Mouse (Mus musculus): ENCODE results near the gene Xpo1.
"Not testable (repeated sequence)": the region's sequence is repeated elsewhere in the genome, so short reads cannot be mapped to it uniquely, and the experiment has no call there.

The Xpo1 gene

DNA sequence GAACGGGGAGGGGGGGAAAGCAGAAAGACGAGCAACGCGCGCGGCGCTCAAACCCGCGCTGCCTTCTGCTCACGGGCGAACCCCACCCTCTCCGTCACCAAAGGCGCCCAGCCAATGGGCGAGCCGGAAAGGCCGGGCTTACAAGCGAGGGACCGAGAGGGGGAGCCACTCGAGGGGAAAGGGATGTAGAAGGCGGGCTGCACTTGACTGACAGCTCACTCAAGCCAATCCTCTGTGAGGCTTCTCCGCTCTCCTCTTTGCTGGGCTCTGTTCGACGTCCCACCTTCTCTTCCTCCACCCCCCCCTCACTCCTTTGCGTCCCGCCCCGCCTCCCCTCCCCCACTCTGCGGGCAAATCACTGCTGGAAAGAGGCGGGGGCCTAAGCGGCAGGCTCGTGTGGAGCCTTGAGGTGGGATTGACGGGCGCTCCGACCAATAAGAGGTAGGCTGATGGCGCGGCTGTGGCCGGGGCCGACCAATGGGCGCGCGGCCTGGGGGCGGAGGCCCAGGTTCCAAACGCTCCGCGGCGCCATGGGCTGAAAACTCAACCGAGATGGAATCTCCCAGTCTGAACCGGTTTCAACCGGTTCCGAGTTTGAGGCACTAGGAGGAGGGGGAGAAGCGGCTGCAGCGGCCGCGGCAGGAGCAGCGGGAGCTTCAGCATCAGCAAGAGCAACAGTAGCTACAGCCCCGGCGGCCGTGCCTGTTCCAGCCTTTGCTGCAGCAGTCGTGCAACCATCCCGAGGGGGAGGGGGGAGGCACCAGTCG, at the start of gene Xpo1:
Gene Xpo1 (plus strand): TSS at position 615 of the 767 bp plus-strand sequence.
- in situ Hi-C loops (cut with MseI, MboI), result no loop called here

DNA sequence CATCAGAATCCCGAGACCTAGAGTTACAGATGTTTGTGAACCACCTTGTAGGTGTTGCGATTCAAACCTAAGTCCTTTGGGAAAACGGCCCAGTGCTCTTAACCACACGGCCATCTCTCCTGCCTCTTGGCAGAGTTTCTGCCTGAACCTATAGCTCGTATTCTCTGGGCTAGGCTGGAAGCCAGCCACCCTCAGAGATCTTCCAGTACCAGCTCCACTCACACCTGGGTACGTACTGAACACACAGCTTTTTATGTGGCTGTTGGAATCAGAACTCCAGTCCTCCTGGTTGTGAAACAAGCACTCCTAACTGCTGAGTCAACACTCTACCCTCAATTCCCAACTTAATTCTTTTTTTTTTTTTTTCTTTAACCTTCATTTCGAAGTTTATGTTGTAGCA, 46.1 kb upstream of the Xpo1 start:
- in situ Hi-C loops (cut with MseI, MboI), result no loop called here

GRCm38 (mm10) chr11:23210590-23211510, 45.0 kb upstream of the Xpo1 start:
- in situ Hi-C loops (cut with MseI, MboI), result no loop called here

DNA sequence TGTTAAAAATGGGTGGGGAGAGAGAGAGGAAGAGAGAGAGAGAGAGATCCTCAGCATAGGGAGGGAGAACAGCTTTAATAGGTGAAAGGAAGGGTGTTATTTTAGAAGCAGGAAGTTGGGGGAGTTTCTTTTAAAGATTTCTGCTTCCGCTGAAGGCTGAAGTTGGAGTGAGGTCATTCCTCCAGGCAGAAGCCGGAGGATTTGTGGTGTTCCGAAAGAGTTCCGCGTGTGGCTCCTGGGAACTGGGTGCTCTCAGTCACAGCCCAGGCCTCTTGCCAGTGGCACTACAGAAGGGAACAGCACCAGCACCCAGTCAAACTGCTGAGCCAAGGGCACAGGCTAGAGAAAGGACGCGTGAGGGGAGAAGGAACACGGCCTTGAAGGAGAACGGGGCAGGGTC, 38.4 kb upstream of the Xpo1 start:
- in situ Hi-C loops (cut with MseI, MboI), result no loop called here

GRCm38 (mm10) chr11:23236015-23236414, 19.8 kb upstream of the Xpo1 start:
- in situ Hi-C loops (cut with MseI, MboI), result no loop called here

DNA sequence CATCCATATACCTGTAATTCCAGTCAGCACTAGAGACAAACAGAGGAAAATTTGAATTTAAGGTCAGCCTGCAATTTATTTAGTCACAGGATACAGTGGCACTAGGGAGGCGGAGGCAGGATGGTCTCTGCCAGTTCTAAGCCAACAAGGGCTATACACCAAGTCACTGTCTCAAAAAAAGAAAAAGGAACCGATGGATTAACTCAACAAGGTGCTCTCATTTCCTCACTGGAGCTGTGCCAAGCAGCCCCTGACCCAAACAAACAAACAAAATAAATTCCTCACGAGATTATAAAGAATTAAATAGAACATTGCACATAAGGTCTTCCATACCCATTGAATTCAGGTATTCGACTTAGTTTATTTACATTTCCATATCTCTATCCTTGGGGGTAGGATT, 1.9 kb upstream of the Xpo1 start:
- in situ Hi-C loops (cut with MseI, MboI), result loop anchor here in 1 of 2 experiments (5.0 kb wide), 1 partner anchor 102 kb away; no protein-coding TSS in a partner anchor

- in situ Hi-C loops (cut with MseI, MboI), result loop anchor here in 1 of 2 experiments (5.0 kb wide), 1 partner anchor 102 kb away; no protein-coding TSS in a partner anchor
Observed at GRCm38 (mm10) chr11:23254548-23254947, 1.3 kb upstream of the Xpo1 start.

DNA sequence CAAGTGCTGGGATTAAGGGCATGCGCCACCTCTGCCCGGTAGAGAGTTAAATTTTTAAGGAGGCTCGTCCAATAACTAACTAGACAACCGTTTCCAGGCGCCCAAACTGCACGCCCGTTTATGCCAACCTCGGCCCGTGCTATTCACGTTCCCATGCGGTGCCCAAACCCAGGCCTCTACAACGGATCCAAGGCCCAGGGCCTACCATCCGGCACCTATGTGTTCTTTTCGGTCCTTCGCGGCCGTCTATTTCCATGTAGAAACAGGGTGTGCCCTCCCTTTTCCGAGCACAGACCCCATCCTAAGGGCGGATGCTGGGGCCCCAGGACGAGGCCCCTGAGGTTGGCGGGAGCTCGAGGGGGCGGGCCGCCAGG, 801 bp upstream of the Xpo1 start:
- in situ Hi-C loops (cut with MseI, MboI), result no loop called here

GRCm38 (mm10) chr11:23256194-23256802, 457 bp downstream of the Xpo1 start:
- in situ Hi-C loops (cut with MseI, MboI), result no loop called here

GRCm38 (mm10) chr11:23256803-23257704, 1.2 kb downstream of the Xpo1 start:
- in situ Hi-C loops (cut with MseI, MboI), result no loop called here

- in situ Hi-C loops (cut with MseI, MboI), result no loop called here
Observed at GRCm38 (mm10) chr11:23259073-23259472, 3.2 kb downstream of the Xpo1 start.

- in situ Hi-C loops (cut with MseI, MboI), result no loop called here
Observed at GRCm38 (mm10) chr11:23259481-23259880, 3.6 kb downstream of the Xpo1 start.

GRCm38 (mm10) chr11:23260186-23260585, 4.3 kb downstream of the Xpo1 start:
- in situ Hi-C loops (cut with MseI, MboI), result no loop called here

DNA sequence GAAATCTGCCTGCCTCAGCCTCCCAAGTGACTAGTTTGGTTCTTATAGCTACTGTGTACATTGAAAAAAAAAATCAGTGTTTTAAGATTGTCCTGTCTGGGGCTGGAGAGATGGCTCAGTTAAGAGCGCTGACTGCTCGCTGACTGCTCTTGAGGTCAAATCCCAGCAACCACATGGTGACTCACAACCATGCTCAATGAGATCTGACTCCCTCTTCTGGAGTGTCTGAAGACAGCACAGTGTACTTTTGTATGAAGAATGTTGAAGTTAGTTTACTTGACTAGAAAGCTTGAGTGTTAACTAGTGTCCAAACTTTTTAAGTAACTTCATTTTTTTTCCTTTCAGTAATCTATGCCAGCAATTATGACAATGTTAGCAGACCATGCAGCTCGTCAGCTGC, 5.6 kb downstream of the Xpo1 start:
- in situ Hi-C loops (cut with MseI, MboI), result no loop called here

- in situ Hi-C loops (cut with MseI, MboI), result loop anchor here in 1 of 2 experiments (5.0 kb wide), 1 partner anchor 258 kb away; the partner anchor contains the start of gene Fam161a
Observed at GRCm38 (mm10) chr11:23264949-23265348, 9.1 kb downstream of the Xpo1 start.

GRCm38 (mm10) chr11:23271770-23272724, 16.2 kb downstream of the Xpo1 start:
- in situ Hi-C loops (cut with MseI, MboI), result no loop called here

GRCm38 (mm10) chr11:23275780-23276179, 19.9 kb downstream of the Xpo1 start:
- in situ Hi-C loops (cut with MseI, MboI), result loop anchor here in 1 of 2 experiments (5.0 kb wide), 1 partner anchor 268 kb away; the partner anchor contains the start of gene Fam161a

GRCm38 (mm10) chr11:23284469-23284868, 28.6 kb downstream of the Xpo1 start:
- in situ Hi-C loops (cut with MseI, MboI), result no loop called here

GRCm38 (mm10) chr11:23288866-23289265, 33.0 kb downstream of the Xpo1 start:
- in situ Hi-C loops (cut with MseI, MboI), result not testable (repeated sequence)

DNA sequence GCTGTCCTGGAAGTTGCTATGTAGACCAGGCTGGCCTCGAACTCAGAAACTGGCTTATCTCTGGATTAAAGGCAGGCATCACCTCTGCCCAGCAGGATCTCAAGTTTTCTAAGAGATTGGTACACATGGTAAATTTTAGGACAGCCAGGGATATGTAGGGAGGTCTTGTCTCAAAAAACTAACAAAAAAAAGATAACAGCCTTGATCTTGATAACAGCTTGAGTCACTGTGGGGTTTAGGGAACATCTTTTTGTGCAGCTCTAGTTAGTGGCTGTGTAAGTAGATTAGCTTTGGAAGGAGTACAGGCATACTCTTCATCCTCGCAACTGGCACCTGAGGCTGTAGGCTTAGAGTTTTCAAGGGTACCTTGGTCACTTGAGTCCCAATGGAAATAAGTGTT, 41.5 kb downstream of the Xpo1 start:
- in situ Hi-C loops (cut with MseI, MboI), result no loop called here
